Mouse (Mus musculus): Measurements from ENCODE around the gene Tnik. TPM values are rescaled to one million over a fixed set of nuclear protein-coding genes. Genes with fewer than 3 reads are reported as not detected.

Tnik gene
- 10 to 100 TPM; 39.2 to 40.7 TPM for total RNA-seq (2021)

GRCm38 (mm10) chr3:28263002-28263947 is at the start of gene Tnik:
Tnik (plus strand) TSS chr3:28263214.
- peak; percentile 74 for DNase-seq

GRCm38 (mm10) chr3:28214886-28215311 is 48.1 kb upstream of the Tnik start:
- no peak for DNase-seq

- DNase-seq = no peak
Measured at GRCm38 (mm10) chr3:28217001-28217400, 46.0 kb upstream of the Tnik start.

- DNase-seq = no peak
Measured at GRCm38 (mm10) chr3:28219533-28219932, 43.5 kb upstream of the Tnik start.

GRCm38 (mm10) chr3:28219964-28220363 is 43.0 kb upstream of the Tnik start:
- DNase-seq = no peak

GRCm38 (mm10) chr3:28224437-28225356 is 38.3 kb upstream of the Tnik start:
- no peak for DNase-seq

- no peak for DNase-seq
Measured at GRCm38 (mm10) chr3:28225357-28225905, 37.6 kb upstream of the Tnik start.

GRCm38 (mm10) chr3:28226181-28226580 is 36.8 kb upstream of the Tnik start:
- DNase-seq = no peak

GRCm38 (mm10) chr3:28228930-28229329 is 34.1 kb upstream of the Tnik start:
- no peak for DNase-seq

- no peak for DNase-seq
Measured at GRCm38 (mm10) chr3:28229503-28229902, 33.5 kb upstream of the Tnik start.

GRCm38 (mm10) chr3:28232885-28233284 is 30.1 kb upstream of the Tnik start:
- no peak for DNase-seq

- no peak for DNase-seq
Measured at GRCm38 (mm10) chr3:28234179-28234578, 28.8 kb upstream of the Tnik start.

GRCm38 (mm10) chr3:28236689-28237088 is 26.3 kb upstream of the Tnik start:
- no peak for DNase-seq

- DNase-seq = no peak
Measured at GRCm38 (mm10) chr3:28238136-28238535, 24.9 kb upstream of the Tnik start.

- DNase-seq = no peak
Measured at GRCm38 (mm10) chr3:28242561-28242960, 20.5 kb upstream of the Tnik start.

GRCm38 (mm10) chr3:28244244-28244890 is 18.6 kb upstream of the Tnik start:
- no peak for DNase-seq

- no peak for DNase-seq
Measured at GRCm38 (mm10) chr3:28248255-28248957, 14.6 kb upstream of the Tnik start.

GRCm38 (mm10) chr3:28255711-28256110 is 7.3 kb upstream of the Tnik start:
- DNase-seq = no peak

- DNase-seq = peak; percentile 78
Measured at GRCm38 (mm10) chr3:28262371-28263001, 528 bp upstream of the Tnik start.

- peak; percentile 30 for DNase-seq
Measured at GRCm38 (mm10) chr3:28263948-28264840, 1.2 kb downstream of the Tnik start.

Data from heart, postnatal 4 days (tissue).